Mouse (Mus musculus): ENCODE results near the gene Cldn18. TPM values are rescaled to one million over a fixed set of nuclear protein-coding genes. Genes with fewer than 3 reads are reported as not detected.
A peak's percentile ranks its signal among the peaks of the same experiment; 100 is the strongest.

Gene Cldn18
- total RNA-seq, 2 experiments from 2014 or later: not detected

GRCm38 (mm10) chr9:99685536-99686231 is 31.4 kb downstream of the Cldn18 start:
- no peak for DNase-seq (ENCODE audit: extremely low spot score in 1 of 2, low spot score in 1 of 2)

GRCm38 (mm10) chr9:99685061-99685521 is 32.0 kb downstream of the Cldn18 start:
- no peak for DNase-seq (ENCODE audit: extremely low spot score in 1 of 2, low spot score in 1 of 2)

GRCm38 (mm10) chr9:99681980-99682570 is 35.0 kb downstream of the Cldn18 start:
- peak in 1 of 2 experiments; percentile 31 for DNase-seq (ENCODE audit: extremely low spot score in 1 of 2, low spot score in 1 of 2)

- DNase-seq (ENCODE audit: extremely low spot score in 1 of 2, low spot score in 1 of 2): no peak
Observed at GRCm38 (mm10) chr9:99675714-99676113, 41.4 kb downstream of the Cldn18 start.

- DNase-seq (ENCODE audit: extremely low spot score in 1 of 2, low spot score in 1 of 2): no peak
Observed at GRCm38 (mm10) chr9:99671603-99672002, 45.5 kb downstream of the Cldn18 start.

GRCm38 (mm10) chr9:99667596-99667995 is 49.5 kb downstream of the Cldn18 start:
- DNase-seq (ENCODE audit: extremely low spot score in 1 of 2, low spot score in 1 of 2): no peak

GRCm38 (mm10) chr9:99662887-99663286 is 54.2 kb downstream of the Cldn18 start:
- no peak for DNase-seq (ENCODE audit: extremely low spot score in 1 of 2, low spot score in 1 of 2)

GRCm38 (mm10) chr9:99662406-99662805 is 54.7 kb downstream of the Cldn18 start:
- peak; percentile 54 to 79 for DNase-seq (ENCODE audit: extremely low spot score in 1 of 2, low spot score in 1 of 2)

- DNase-seq (ENCODE audit: extremely low spot score in 1 of 2, low spot score in 1 of 2): no peak
Observed at GRCm38 (mm10) chr9:99661606-99662166, 55.4 kb downstream of the Cldn18 start.

GRCm38 (mm10) chr9:99660756-99661155 is 56.3 kb downstream of the Cldn18 start:
- no peak for DNase-seq (ENCODE audit: extremely low spot score in 1 of 2, low spot score in 1 of 2)

- no peak for DNase-seq (ENCODE audit: extremely low spot score in 1 of 2, low spot score in 1 of 2)
Observed at GRCm38 (mm10) chr9:99646102-99646501, 71.0 kb downstream of the Cldn18 start.

GRCm38 (mm10) chr9:99645416-99645815 is 71.7 kb downstream of the Cldn18 start:
- no peak for DNase-seq (ENCODE audit: extremely low spot score in 1 of 2, low spot score in 1 of 2)

- no peak for DNase-seq (ENCODE audit: extremely low spot score in 1 of 2, low spot score in 1 of 2)
Observed at GRCm38 (mm10) chr9:99639957-99640356, 77.1 kb downstream of the Cldn18 start.

Other genes starting within 250 kb of the Cldn18 start
- 10 to 100 TPM; 50.8 to 57.2 TPM for gene Armc8, start 148.4 kb downstream of the Cldn18 start, total RNA-seq (2021)
- gene Dbr1, start 141.5 kb downstream of the Cldn18 start, total RNA-seq (2021): 10 to 100 TPM; 13.5 to 14.3 TPM
- not detected for gene A4gnt, start 104.8 kb downstream of the Cldn18 start, total RNA-seq (2021)
- 10 to 100 TPM; 22.6 to 25.3 TPM for gene Dzip1l, start 87.8 kb downstream of the Cldn18 start, total RNA-seq (2021)
- not detected for gene Sox14, start 158.9 kb upstream of the Cldn18 start, total RNA-seq (2021)

All from layer of hippocampus, postnatal 25 days (tissue).